Mouse (Mus musculus): ENCODE data around the gene Ppp4r1.

- TF ChIP-seq CTCF (IDR thresholded peaks at IDR 0.05; ENCODE audit: borderline replicate concordance, extremely low read depth, insufficient read depth, insufficient read length) (no peak), POLR2A (IDR thresholded peaks at IDR 0.05; ENCODE audit: borderline replicate concordance, extremely low read depth, insufficient read depth, insufficient read length, poor library complexity, severe bottlenecking) (no peak)
These were observed 91.5 kb downstream of the Ppp4r1 start for GRCm38 (mm10) chr17:65873834-65874233.

All from brain, embryonic 14.5 days (tissue).